Mouse (Mus musculus) limb, embryonic 10.5 days (tissue): Measurements from ENCODE around the gene Fgfr1op2. TPM values are rescaled to one million over a fixed set of nuclear protein-coding genes. Genes with fewer than 3 reads are reported as not detected.
A peak's percentile ranks its signal among the peaks of the same experiment; 100 is the strongest.
"Not testable (repeated sequence)": the region's sequence is repeated elsewhere in the genome, so short reads cannot be mapped to it uniquely, and the experiment has no call there.

Experiments used
- DNase-seq: peaks from one replicate; pipeline ENCODE4 v3.0.0-alpha.2; 2017; ENCODE audit warnings: low spot score
- H3K27ac ChIP-seq: fragments of 300-500 bp; sonication (generic); 2 replicates; pipeline ENCODE4 v1.5.1; 2016; ENCODE audit warnings: mild to moderate bottlenecking
- H3K27me3 ChIP-seq: fragments of 300-500 bp; sonication (generic); 2 replicates; pipeline ENCODE4 v1.6.1; 2016; ENCODE audit warnings: low read depth, mild to moderate bottlenecking; ENCODE audit not compliant: poor library complexity, severe bottlenecking
- H3K36me3 ChIP-seq: fragments of 300-500 bp; sonication (generic); 2 replicates; pipeline ENCODE4 v1.6.1; 2016; ENCODE audit warnings: mild to moderate bottlenecking, moderate library complexity
- H3K4me1 ChIP-seq: fragments of 300-500 bp; sonication (generic); 2 replicates; pipeline ENCODE4 v1.6.1; 2016
- H3K4me3 ChIP-seq: fragments of 300-500 bp; sonication (generic); 2 replicates; pipeline ENCODE4 v1.5.1; 2016; ENCODE audit warnings: mild to moderate bottlenecking, moderate library complexity
- H3K9me3 ChIP-seq: fragments of 300-500 bp; sonication (generic); replicated peaks from 2 replicates; pipeline ENCODE4 v1.6.1; 2016; ENCODE audit warnings: mild to moderate bottlenecking
- WGBS: fragments of 180-500 bp; shearing (Covaris S2); methylation state at CpG from one replicate; pipeline ENCODE4 v1.1.7; 2016; 5-methylcytosine and 5-hydroxymethylcytosine counted together
- polyA plus RNA-seq: library from polyadenylated mRNA; unstranded; fragments of >200 nt; fragmentation: Nextera tagmentation; extraction: Ambion mirVana; gene quantifications from 2 replicates; pipeline ENCODE4 v1.2.1, GENCODE M21; 2016

Gene Fgfr1op2
- polyA plus RNA-seq, 1 experiment from 2014 or later = 87.8 TPM

- not testable (repeated sequence) for H3K4me1 ChIP-seq, H3K27me3 ChIP-seq, DNase-seq, H3K9me3 ChIP-seq, H3K4me3 ChIP-seq, H3K27ac ChIP-seq
- 82% methylated on average over 1 of the region's 1 CpGs for WGBS
- peaks cover 89% of the 10 kb centered on the region for H3K36me3 ChIP-seq
These were observed 14.5 kb upstream of the Fgfr1op2 start for GRCm38 (mm10) chr6:146562461-146562860.

- no peaks in the 10 kb centered on the region for H3K9me3 ChIP-seq
- H3K4me3 ChIP-seq = no peak overlapping the region
- H3K27me3 ChIP-seq = no peaks in the 10 kb centered on the region
- no peak for DNase-seq
- peaks cover 28% of the 10 kb centered on the region for H3K36me3 ChIP-seq
- peaks cover 26% of the 10 kb centered on the region for H3K4me1 ChIP-seq
- no peak overlapping the region for H3K27ac ChIP-seq
These were observed 4.9 kb upstream of the Fgfr1op2 start for GRCm38 (mm10) chr6:146572073-146572472.

- Histone ChIP-seq H3K36me3 (0 out of 2 replicates have a peak, but pooled peaks cover 4% of the 10 kb centered on the region), H3K4me1 (peaks cover 36% of the 10 kb centered on the region), H3K9me3 (no peaks in the 10 kb centered on the region), H3K27ac (peak within 1 kb of the TSS; percentile 98), H3K4me3 (peak within 1 kb of the TSS; percentile 96), H3K27me3 (no peaks in the 10 kb centered on the region)
- under 1% methylated on average over 77 of the region's 77 CpGs for WGBS
- DNase-seq = peak; percentile 96
These were observed 507 bp downstream of the Fgfr1op2 start, which contains the start of gene Ints13 for GRCm38 (mm10) chr6:146577310-146578109. TSS of gene Ints13 (minus strand) at chr6:146577835.

GRCm38 (mm10) chr6:146578111-146578531 is 1.1 kb downstream of the Fgfr1op2 start:
- Histone ChIP-seq H3K9me3 (no peaks in the 10 kb centered on the region), H3K4me3 (peak overlapping the region; percentile 96), H3K36me3 (0 out of 2 replicates have a peak, but pooled peaks cover 4% of the 10 kb centered on the region), H3K27me3 (no peaks in the 10 kb centered on the region), H3K4me1 (peaks cover 38% of the 10 kb centered on the region), H3K27ac (peak overlapping the region; percentile 98)
- DNase-seq = peak; percentile 71
- WGBS = under 1% methylated on average over 22 of the region's 22 CpGs

- Histone ChIP-seq H3K36me3 (0 out of 2 replicates have a peak, but pooled peaks cover 4% of the 10 kb centered on the region), H3K4me1 (peaks cover 38% of the 10 kb centered on the region), H3K27ac (peak overlapping the region; percentile 98), H3K27me3 (no peaks in the 10 kb centered on the region), H3K4me3 (peak overlapping the region; percentile 96), H3K9me3 (no peaks in the 10 kb centered on the region)
- DNase-seq = peak; percentile 32
- 18% methylated on average over 7 of the region's 7 CpGs for WGBS
These were observed 1.6 kb downstream of the Fgfr1op2 start for GRCm38 (mm10) chr6:146578586-146578985.

GRCm38 (mm10) chr6:146580381-146580926 is 3.5 kb downstream of the Fgfr1op2 start:
- H3K27ac ChIP-seq = no peak overlapping the region
- H3K36me3 ChIP-seq = peaks cover 9% of the 10 kb centered on the region
- H3K27me3 ChIP-seq = no peaks in the 10 kb centered on the region
- no peak for DNase-seq
- 46% methylated on average over 2 of the region's 2 CpGs for WGBS
- no peaks in the 10 kb centered on the region for H3K9me3 ChIP-seq
- no peak overlapping the region for H3K4me3 ChIP-seq
- H3K4me1 ChIP-seq = peaks cover 32% of the 10 kb centered on the region

- H3K27ac ChIP-seq = no peak overlapping the region
- no peaks in the 10 kb centered on the region for H3K27me3 ChIP-seq
- WGBS = 84% methylated on average over 2 of the region's 2 CpGs
- DNase-seq = no peak
- H3K4me3 ChIP-seq = no peak overlapping the region
- H3K9me3 ChIP-seq = no peaks in the 10 kb centered on the region
- peaks cover 37% of the 10 kb centered on the region for H3K36me3 ChIP-seq
- H3K4me1 ChIP-seq = peaks cover 17% of the 10 kb centered on the region
These were observed 6.5 kb downstream of the Fgfr1op2 start for GRCm38 (mm10) chr6:146583366-146584046.

- no peak overlapping the region for H3K27ac ChIP-seq
- 94% methylated on average over 5 of the region's 5 CpGs for WGBS
- H3K4me3 ChIP-seq = no peak overlapping the region
- H3K9me3 ChIP-seq = no peaks in the 10 kb centered on the region
- no peak for DNase-seq
- H3K36me3 ChIP-seq = peaks cover 54% of the 10 kb centered on the region
- H3K27me3 ChIP-seq = no peaks in the 10 kb centered on the region
- H3K4me1 ChIP-seq = peaks cover 7% of the 10 kb centered on the region; the same call in 1 of the 2 replicates
These were observed 8.1 kb downstream of the Fgfr1op2 start for GRCm38 (mm10) chr6:146585134-146585533.

- H3K4me3 ChIP-seq = no peak overlapping the region
- no peaks in the 10 kb centered on the region for H3K4me1 ChIP-seq
- no peaks in the 10 kb centered on the region for H3K9me3 ChIP-seq
- no peaks in the 10 kb centered on the region for H3K27me3 ChIP-seq
- no peak overlapping the region for H3K27ac ChIP-seq
- peaks cover 91% of the 10 kb centered on the region for H3K36me3 ChIP-seq
- WGBS = 77% methylated on average over 4 of the region's 4 CpGs
- DNase-seq = no peak
These were observed 25.6 kb downstream of the Fgfr1op2 start for GRCm38 (mm10) chr6:146602601-146603000.

- H3K4me1 ChIP-seq = no peaks in the 10 kb centered on the region
- WGBS = 91% methylated on average over 10 of the region's 10 CpGs
- H3K27ac ChIP-seq = no peak overlapping the region
- no peaks in the 10 kb centered on the region for H3K27me3 ChIP-seq
- DNase-seq = no peak
- H3K36me3 ChIP-seq = peaks cover 85% of the 10 kb centered on the region
- H3K4me3 ChIP-seq = no peak overlapping the region
- H3K9me3 ChIP-seq = no peaks in the 10 kb centered on the region
These were observed 26.6 kb downstream of the Fgfr1op2 start for GRCm38 (mm10) chr6:146603651-146604050.

GRCm38 (mm10) chr6:146611385-146611784 is 34.4 kb downstream of the Fgfr1op2 start:
- Histone ChIP-seq H3K4me3 (no peak overlapping the region), H3K9me3 (no peaks in the 10 kb centered on the region), H3K27me3 (no peaks in the 10 kb centered on the region), H3K36me3 (peaks cover 75% of the 10 kb centered on the region), H3K4me1 (no peaks in the 10 kb centered on the region), H3K27ac (no peak overlapping the region)
- DNase-seq = no peak
- WGBS = 93% methylated on average over 6 of the region's 6 CpGs

GRCm38 (mm10) chr6:146611897-146612296 is 34.9 kb downstream of the Fgfr1op2 start:
- H3K27ac ChIP-seq = no peak overlapping the region
- no peak for DNase-seq
- no peaks in the 10 kb centered on the region for H3K27me3 ChIP-seq
- no peak overlapping the region for H3K4me3 ChIP-seq
- peaks cover 75% of the 10 kb centered on the region for H3K36me3 ChIP-seq
- no peaks in the 10 kb centered on the region for H3K4me1 ChIP-seq
- no peaks in the 10 kb centered on the region for H3K9me3 ChIP-seq
- WGBS = 88% methylated on average over 7 of the region's 7 CpGs

GRCm38 (mm10) chr6:146612736-146613135 is 35.7 kb downstream of the Fgfr1op2 start:
- H3K4me1 ChIP-seq = no peaks in the 10 kb centered on the region
- 91% methylated on average over 5 of the region's 5 CpGs for WGBS
- no peaks in the 10 kb centered on the region for H3K27me3 ChIP-seq
- no peak overlapping the region for H3K4me3 ChIP-seq
- no peak overlapping the region for H3K27ac ChIP-seq
- H3K36me3 ChIP-seq = peaks cover 75% of the 10 kb centered on the region
- no peaks in the 10 kb centered on the region for H3K9me3 ChIP-seq
- DNase-seq = no peak
